Comparison of ENCODE assay signal across 23 mouse cellular contexts in genomic region chr11:81184721-81185120, GRCm38 (mm10).
A peak's percentile ranks its signal among the peaks of the same experiment; 100 is the strongest.
DNase-seq lines count a peak whose midpoint lies in the region; ATAC-seq lines count a peak whose summit lies in the region.
"Had no signal": no experiment of that assay in that cellular context is flagged by ENCODE, and none has a peak within 500 bp of the region (broad histone marks: within the 10 kb centered on the region; RNA-seq: fewer than 3 reads in every experiment).

No protein-coding gene starts in this region.

- no peaks in the 10 kb centered on the region for H3K27me3 ChIP-seq in forebrain, embryonic 11.5 days (ENCODE audit: control insufficient read depth, insufficient read depth, low read length)
- H3K27me3 ChIP-seq in forebrain, embryonic 10.5 days (ENCODE audit: poor library complexity, severe bottlenecking): no peaks in the 10 kb centered on the region
- H3K27me3 ChIP-seq in hindbrain, embryonic 15.5 days: no peaks in the 10 kb centered on the region
- no peaks in the 10 kb centered on the region for H3K27me3 ChIP-seq in hindbrain, embryonic 10.5 days (ENCODE audit: insufficient read depth, poor library complexity, severe bottlenecking)
- H3K27me3 ChIP-seq: embryonic facial prominence, embryonic 13.5 days; embryonic facial prominence, embryonic 15.5 days; forebrain, embryonic 12.5 days; forebrain, embryonic 15.5 days had no signal

- H3K9ac ChIP-seq in forebrain, embryonic 11.5 days (ENCODE audit: low read length): no peak overlapping the region
- H3K9ac ChIP-seq in hindbrain, embryonic 15.5 days: no peak overlapping the region
- H3K9ac ChIP-seq: embryonic facial prominence, embryonic 13.5 days; embryonic facial prominence, embryonic 15.5 days; forebrain, embryonic 12.5 days; forebrain, embryonic 15.5 days had no signal

- H3K4me3 ChIP-seq in forebrain, embryonic 11.5 days (ENCODE audit: low read depth, low read length): no peak overlapping the region
- H3K4me3 ChIP-seq in forebrain, embryonic 10.5 days: no peak overlapping the region
- no peak overlapping the region for H3K4me3 ChIP-seq in hindbrain, embryonic 15.5 days
- no peak overlapping the region for H3K4me3 ChIP-seq in hindbrain, embryonic 10.5 days
- H3K4me3 ChIP-seq: embryonic facial prominence, embryonic 13.5 days; embryonic facial prominence, embryonic 15.5 days; erythroblast, embryonic 14.5 days; forebrain, embryonic 12.5 days; forebrain, embryonic 15.5 days had no signal

- no peaks in the 10 kb centered on the region for H3K4me1 ChIP-seq in forebrain, embryonic 11.5 days (replicated peaks; ENCODE audit: control insufficient read depth, insufficient read depth, low read length)
- no peaks in the 10 kb centered on the region for H3K4me1 ChIP-seq in forebrain, embryonic 10.5 days
- peaks cover 5% of the 10 kb centered on the region; the same call in 1 of the 2 replicates for H3K4me1 ChIP-seq in hindbrain, embryonic 15.5 days (replicated peaks)
- no peaks in the 10 kb centered on the region for H3K4me1 ChIP-seq in hindbrain, embryonic 10.5 days (replicated peaks)
- H3K4me1 ChIP-seq: embryonic facial prominence, embryonic 13.5 days; forebrain, embryonic 12.5 days had no signal

- no peaks in the 10 kb centered on the region for H3K36me3 ChIP-seq in forebrain, embryonic 11.5 days (ENCODE audit: control insufficient read depth, insufficient read depth, low read length)
- no peaks in the 10 kb centered on the region for H3K36me3 ChIP-seq in forebrain, embryonic 10.5 days (replicated peaks)
- no peaks in the 10 kb centered on the region for H3K36me3 ChIP-seq in hindbrain, embryonic 15.5 days
- no peaks in the 10 kb centered on the region for H3K36me3 ChIP-seq in hindbrain, embryonic 10.5 days
- H3K36me3 ChIP-seq: embryonic facial prominence, embryonic 13.5 days; embryonic facial prominence, embryonic 15.5 days; forebrain, embryonic 12.5 days; forebrain, embryonic 15.5 days had no signal

- DNase-seq in forebrain, embryonic 11.5 days (ENCODE audit: low spot score): peak; percentile 43
- DNase-seq in forebrain, embryonic 10.5 days (ENCODE audit: extremely low spot score, low spot score): no peak
- no peak for DNase-seq in hindbrain, embryonic 10.5 days (ENCODE audit: low spot score)
- peak; percentile 62 for DNase-seq in ZHBTc4 (ENCODE audit: low read depth, low spot score)
- DNase-seq in cerebellum, postnatal 14 days: no peak
- DNase-seq in testis, postnatal 14 days (ENCODE audit: low spot score): no peak
- DNase-seq: adrenal gland, adult 2 months; adrenal gland, postnatal 10 days; adrenal gland, postnatal 25 days; B cell, adult 2 months; cerebellum, adult 11-12 months; cerebellum, adult 2 months; cerebellum, adult 9-10 months; cerebellum, postnatal 10 days; cerebellum, postnatal 36 days; embryo, embryonic 11 days had no signal

- ATAC-seq in forebrain, embryonic 11.5 days (replicated peaks; ENCODE audit: low FRiP score): no peak
- ATAC-seq in hindbrain, embryonic 15.5 days (ENCODE audit: low FRiP score, low read depth): 0 out of 2 replicates have a peak, but pooled peaks have one; percentile 30
- ATAC-seq: CD4-positive, CD25-positive, alpha-beta regulatory T cell, adult 4 months; forebrain, embryonic 15.5 days had no signal

- WGBS in forebrain, embryonic 11.5 days: 66% methylated on average over 7 of the region's 7 CpGs
- WGBS in forebrain, embryonic 10.5 days: 79% methylated on average over 7 of the region's 7 CpGs
- WGBS in hindbrain, embryonic 15.5 days: 56% methylated on average over 7 of the region's 7 CpGs
- 75% methylated on average over 7 of the region's 7 CpGs for WGBS in hindbrain, embryonic 10.5 days

- no peaks in the 10 kb centered on the region for H3K9me3 ChIP-seq in forebrain, embryonic 11.5 days (ENCODE audit: control insufficient read depth, low read length)
- H3K9me3 ChIP-seq in forebrain, embryonic 10.5 days: no peaks in the 10 kb centered on the region
- H3K9me3 ChIP-seq in hindbrain, embryonic 15.5 days: no peaks in the 10 kb centered on the region
- no peaks in the 10 kb centered on the region for H3K9me3 ChIP-seq in hindbrain, embryonic 10.5 days
- H3K9me3 ChIP-seq: embryonic facial prominence, embryonic 13.5 days; embryonic facial prominence, embryonic 15.5 days; forebrain, embryonic 12.5 days; forebrain, embryonic 15.5 days had no signal

- H3K4me2 ChIP-seq in forebrain, embryonic 11.5 days (ENCODE audit: low read depth, low read length, severe bottlenecking): no peak overlapping the region
- H3K4me2 ChIP-seq in hindbrain, embryonic 15.5 days: no peak overlapping the region
- H3K4me2 ChIP-seq: embryonic facial prominence, embryonic 13.5 days; embryonic facial prominence, embryonic 15.5 days; forebrain, embryonic 12.5 days; forebrain, embryonic 15.5 days had no signal

- H3K27ac ChIP-seq in forebrain, embryonic 11.5 days (ENCODE audit: low read depth, low read length): no peak overlapping the region
- no peak overlapping the region for H3K27ac ChIP-seq in forebrain, embryonic 10.5 days
- H3K27ac ChIP-seq in hindbrain, embryonic 15.5 days (replicated peaks): no peak overlapping the region
- H3K27ac ChIP-seq in hindbrain, embryonic 10.5 days: no peak overlapping the region
- H3K27ac ChIP-seq: embryonic facial prominence, embryonic 13.5 days; embryonic facial prominence, embryonic 15.5 days; forebrain, embryonic 12.5 days; forebrain, embryonic 15.5 days had no signal

Comparison
In these comparisons a context has a peak if more than half of its experiments do, and no peak if none do; other contexts are left out.
1. DNase-seq: peak in forebrain, embryonic 11.5 days (single experiment) and ZHBTc4 (single experiment); none in forebrain, embryonic 10.5 days (single experiment), hindbrain, embryonic 10.5 days (single experiment), cerebellum, postnatal 14 days (0 of 2) and testis, postnatal 14 days (single experiment).